Mouse (Mus musculus): ENCODE results near the gene Csgalnact2. TPM values are rescaled to one million over a fixed set of nuclear protein-coding genes. Genes with fewer than 3 reads are reported as not detected.

Gene Csgalnact2
- polyA plus RNA-seq, 1 experiment from 2014 or later: 11.8 TPM

DNA sequence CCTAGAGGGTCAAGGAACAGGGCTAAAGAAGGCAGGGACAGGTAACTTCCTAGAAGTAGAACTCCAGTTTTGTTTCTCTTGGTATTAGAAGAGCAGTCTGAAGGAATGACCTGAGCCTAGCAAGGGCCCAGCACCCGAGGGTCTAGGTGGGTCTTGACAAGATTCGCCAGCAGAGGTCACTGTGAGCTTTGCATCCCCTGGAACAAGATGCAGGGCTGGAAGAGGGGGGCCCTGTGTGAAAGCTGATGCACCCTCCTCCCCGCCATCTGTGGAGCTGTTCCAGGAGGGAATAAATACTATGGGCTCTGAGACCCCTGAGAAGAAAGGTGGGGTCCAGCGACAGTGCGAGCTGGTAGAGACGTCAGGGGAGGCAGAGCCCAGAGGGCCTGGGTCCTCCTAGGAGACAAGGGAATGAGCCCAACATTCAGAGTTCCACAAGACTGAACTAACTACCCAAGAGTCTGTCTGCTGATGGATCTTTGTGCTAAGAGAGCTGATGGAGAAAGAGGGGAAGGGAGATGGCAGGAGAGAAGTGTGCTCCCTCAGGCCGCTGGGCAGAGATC, 73.9 kb downstream of the Csgalnact2 start:
- peak overlapping the region; percentile 100 for H3K4me2 ChIP-seq (ENCODE audit: low read length)
- H3K9me3 ChIP-seq (replicated peaks; ENCODE audit: control insufficient read depth, low read length, poor library complexity, severe bottlenecking): no peaks in the 10 kb centered on the region
- peak; percentile 19 for ATAC-seq
- H3K27me3 ChIP-seq (ENCODE audit: control insufficient read depth, insufficient read depth, low read depth, low read length): no peaks in the 10 kb centered on the region
- H3K27ac ChIP-seq (ENCODE audit: low read length): no peak overlapping the region
- peaks cover 16% of the 10 kb centered on the region for H3K4me1 ChIP-seq (ENCODE audit: control insufficient read depth, insufficient read depth, low read length)
- WGBS: 9% methylated on average over 7 of the region's 7 CpGs
- peak overlapping the region; percentile 74 for H3K9ac ChIP-seq (ENCODE audit: low read depth, low read length)
- H3K36me3 ChIP-seq (ENCODE audit: control insufficient read depth, insufficient read depth, low read length): no peaks in the 10 kb centered on the region
- no peak overlapping the region; the same call in 1 of the 2 replicates for H3K4me3 ChIP-seq (ENCODE audit: low read depth, low read length)

DNA sequence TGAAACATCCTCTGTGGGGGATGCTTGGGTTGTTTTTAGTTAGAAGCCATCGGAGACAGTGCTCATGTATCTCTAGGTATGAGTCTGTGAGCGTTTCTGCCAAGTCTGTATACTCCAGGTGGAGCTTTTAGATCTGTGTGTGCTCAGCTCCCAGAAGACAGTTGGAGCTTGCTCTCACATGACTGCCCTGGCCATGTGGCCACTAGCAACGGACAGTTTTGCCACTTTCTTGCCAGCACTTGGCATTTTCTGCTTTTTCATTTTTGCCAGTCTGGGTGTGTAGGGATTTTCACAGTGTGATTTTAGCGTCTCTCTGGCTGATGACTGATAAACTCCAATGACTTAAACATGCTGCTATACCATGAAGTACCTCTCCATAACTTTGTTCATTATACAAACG, 75.7 kb downstream of the Csgalnact2 start:
- H3K4me1 ChIP-seq (ENCODE audit: control insufficient read depth, insufficient read depth, low read length): peaks cover 16% of the 10 kb centered on the region
- H3K4me2 ChIP-seq (ENCODE audit: low read length): no peak overlapping the region
- H3K9me3 ChIP-seq (replicated peaks; ENCODE audit: control insufficient read depth, low read length, poor library complexity, severe bottlenecking): no peaks in the 10 kb centered on the region
- no peak overlapping the region for H3K4me3 ChIP-seq (ENCODE audit: low read depth, low read length)
- no peak for ATAC-seq
- no peak overlapping the region for H3K9ac ChIP-seq (ENCODE audit: low read depth, low read length)
- no peaks in the 10 kb centered on the region for H3K27me3 ChIP-seq (ENCODE audit: control insufficient read depth, insufficient read depth, low read depth, low read length)
- 74% methylated on average over 5 of the region's 5 CpGs for WGBS
- no peak overlapping the region for H3K27ac ChIP-seq (ENCODE audit: low read length)
- no peaks in the 10 kb centered on the region for H3K36me3 ChIP-seq (ENCODE audit: control insufficient read depth, insufficient read depth, low read length)

DNA sequence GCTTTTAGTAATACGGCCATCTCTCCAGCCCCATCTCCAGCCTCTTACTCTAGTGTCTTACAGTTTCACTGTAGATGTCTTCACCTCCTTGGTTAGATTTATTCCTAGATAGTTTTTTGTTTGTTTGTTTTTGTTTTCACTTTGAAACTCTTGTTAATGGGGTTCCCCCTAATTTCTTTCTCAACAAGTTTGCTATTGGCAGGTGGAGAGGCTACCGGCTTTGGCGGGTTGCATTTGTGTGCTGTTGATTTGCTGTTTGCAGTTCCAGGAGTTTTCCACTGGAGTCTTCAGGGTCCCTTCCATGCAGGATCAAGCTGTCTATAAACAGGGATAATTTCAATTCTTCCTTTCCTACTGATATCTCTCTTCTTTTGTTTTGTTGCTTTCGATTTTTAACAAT, 77.7 kb downstream of the Csgalnact2 start:
- H3K4me1 ChIP-seq (ENCODE audit: control insufficient read depth, insufficient read depth, low read length): peaks cover 10% of the 10 kb centered on the region
- no peak overlapping the region for H3K4me2 ChIP-seq (ENCODE audit: low read length)
- H3K36me3 ChIP-seq (ENCODE audit: control insufficient read depth, insufficient read depth, low read length): no peaks in the 10 kb centered on the region
- H3K9me3 ChIP-seq (replicated peaks; ENCODE audit: control insufficient read depth, low read length, poor library complexity, severe bottlenecking): no peaks in the 10 kb centered on the region
- H3K4me3 ChIP-seq (ENCODE audit: low read depth, low read length): no peak overlapping the region
- ATAC-seq: no peak
- WGBS: 94% methylated on average over 4 of the region's 4 CpGs
- no peak overlapping the region for H3K27ac ChIP-seq (ENCODE audit: low read length)
- no peaks in the 10 kb centered on the region for H3K27me3 ChIP-seq (ENCODE audit: control insufficient read depth, insufficient read depth, low read depth, low read length)
- H3K9ac ChIP-seq (ENCODE audit: low read depth, low read length): no peak overlapping the region

Small RNA genes within 50 kb of the gene (microRNA-seq; reads per million reads assigned to microRNA genes)
- 0.69 reads per million for gene Mir7044

Other genes starting within 250 kb of the Csgalnact2 start
- gene Hnrnpf, start 238.8 kb downstream of the Csgalnact2 start, polyA plus RNA-seq (2015; fragmentation: Nextera tagmentation; extraction: Ambion mirVana): 226 and 237 TPM in 2 replicates
- 1.8 and 3.5 TPM in 2 replicates for gene Fxyd4, start 201.4 kb downstream of the Csgalnact2 start, polyA plus RNA-seq (2015; fragmentation: Nextera tagmentation; extraction: Ambion mirVana)
- 7.8 and 8.8 TPM in 2 replicates for gene Rasgef1a, start 127.7 kb downstream of the Csgalnact2 start, polyA plus RNA-seq (2015; fragmentation: Nextera tagmentation; extraction: Ambion mirVana)
- gene Ret, start 58.6 kb upstream of the Csgalnact2 start, polyA plus RNA-seq (2015; fragmentation: Nextera tagmentation; extraction: Ambion mirVana): 6.1 and 7.8 TPM in 2 replicates

All from midbrain, embryonic 16.5 days (tissue).